Comparison of ENCODE assay signal across 8 mouse cellular contexts in genomic region chr10:70097911-70098569, GRCm38 (mm10). TPM values are rescaled to one million over a fixed set of nuclear protein-coding genes. Genes with fewer than 3 reads are reported as not detected.
DNase-seq lines count a peak whose midpoint lies in the region; ATAC-seq and TF ChIP-seq lines count a peak whose summit lies in the region.

No protein-coding gene starts in this region.

- peaks cover 11% of the 10 kb centered on the region for H3K9me3 ChIP-seq in CH12.LX (replicated peaks; ENCODE audit: low read length)
- H3K9me3 ChIP-seq in lung, embryonic 16.5 days (ENCODE audit: control insufficient read depth, low read length) = peaks cover 2% of the 10 kb centered on the region; the same call in 1 of the 2 replicates

- TF ChIP-seq RAD21 in CH12.LX (IDR thresholded peaks at IDR 0.05; ENCODE audit: low read depth, low read length) = no peak; the same call in 1 of the 2 replicates

- DNase-seq in CH12.LX (ENCODE audit: extremely low read depth) = peak; percentile 58
- DNase-seq in cerebellum, adult 11-12 months = peak; percentile 64
- DNase-seq in forelimb bud, embryonic 11.5 days (ENCODE audit: low read depth, low spot score) = peak; percentile 53
- DNase-seq in heart, postnatal 36 days = peak; percentile 66 to 77
- peak; percentile 62 to 74 for DNase-seq in layer of hippocampus, postnatal 10 days (ENCODE audit: low spot score in 2 of 2)
- DNase-seq in ovary, postnatal 36 days (ENCODE audit: low spot score) = peak; percentile 58
- peak; percentile 43 to 55 for DNase-seq in thymus, postnatal 36 days

- no peak for TF ChIP-seq CTCF in CH12.LX (conservative IDR thresholded peaks at IDR 0.05 in 1 of 2, IDR thresholded peaks at IDR 0.05 in 1 of 2; ENCODE audit: low read depth in 2 of 2, low read length in 2 of 2)

- peak overlapping the region; percentile 89 to 100 (median 91) for H3K4me3 ChIP-seq in CH12.LX (replicated peaks in 1 of 3; ENCODE audit: low read depth in 2 of 3, low read length in 2 of 3, poor library complexity in 1 of 3)
- H3K4me3 ChIP-seq in lung, embryonic 16.5 days (ENCODE audit: low read length) = peak overlapping the region; percentile 94

- peak; percentile 51; the same call in 1 of the 2 replicates for TF ChIP-seq POLR2A in CH12.LX (IDR thresholded peaks at IDR 0.05; ENCODE audit: low read depth, low read length)

- in situ Hi-C loops in CH12.LX (cut with MboI; ENCODE audit: low pct_ligation_motif_present, low pct_unique_long_range_greater_than_20kb, low sequenced_read_pairs) = no loop called here

- H3K27me3 ChIP-seq in CH12.LX (replicated peaks) = no peaks in the 10 kb centered on the region
- H3K27me3 ChIP-seq in lung, embryonic 16.5 days (ENCODE audit: control insufficient read depth, insufficient read depth, low read depth, low read length) = no peaks in the 10 kb centered on the region

- H3K36me3 ChIP-seq in CH12.LX (replicated peaks in 1 of 2; ENCODE audit: control insufficient read depth in 1 of 2, insufficient read depth in 1 of 2, low read length in 1 of 2) = peaks cover 8 to 37% of the 10 kb centered on the region in 2 experiments
- H3K36me3 ChIP-seq in lung, embryonic 16.5 days (ENCODE audit: control insufficient read depth, insufficient read depth, low read length) = no peaks in the 10 kb centered on the region

- H3K4me1 ChIP-seq in CH12.LX (ENCODE audit: control insufficient read depth in 1 of 2, insufficient read depth in 2 of 2) = peaks cover 11 to 23% of the 10 kb centered on the region in 2 experiments
- peaks cover 19% of the 10 kb centered on the region for H3K4me1 ChIP-seq in lung, embryonic 16.5 days (replicated peaks; ENCODE audit: control insufficient read depth, insufficient read depth, low read length)

- peak; percentile 61 for TF ChIP-seq EP300 in CH12.LX (IDR thresholded peaks at IDR 0.05; ENCODE audit: low read length)

- H3K79me2 ChIP-seq in CH12.LX (replicated peaks; ENCODE audit: control insufficient read depth, extremely low read depth, insufficient read depth, poor library complexity, severe bottlenecking) = peaks cover 55% of the 10 kb centered on the region

- peak; percentile 64 for ATAC-seq in lung, embryonic 16.5 days (ENCODE audit: low read depth)

- dilution Hi-C loops in CH12.LX (cut with MboI; ENCODE audit: extremely low pct_ligation_motif_present, extremely low pct_unique_long_range_greater_than_20kb, low sequenced_read_pairs) = no loop called here

- peak overlapping the region; percentile 94 for H3K27ac ChIP-seq in CH12.LX (ENCODE audit: insufficient read depth, low read depth)
- H3K27ac ChIP-seq in lung, embryonic 16.5 days (ENCODE audit: low read length) = peak overlapping the region; percentile 81

- intact Hi-C loops in heart, postnatal 36 days (cut with DNase I) = loop anchor here (2.0 to 5.0 kb wide), 6 partner anchors 35 to 344 kb away; partner anchors contain the start of gene Fam13c

- peak overlapping the region; percentile 84 for H3K4me2 ChIP-seq in CH12.LX (ENCODE audit: insufficient read depth, low read depth, poor library complexity, severe bottlenecking)
- peak overlapping the region; percentile 60 for H3K4me2 ChIP-seq in lung, embryonic 16.5 days (ENCODE audit: low read depth, low read length)

- 1% methylated on average over 29 of the region's 29 CpGs for WGBS in lung, embryonic 16.5 days

- H3K9ac ChIP-seq in CH12.LX (ENCODE audit: insufficient read depth, low read depth) = peak overlapping the region; percentile 95
- H3K9ac ChIP-seq in lung, embryonic 16.5 days (ENCODE audit: low read length) = peak overlapping the region; percentile 92

TF ChIP-seq in CH12.LX, 34 proteins besides CTCF, POLR2A, EP300 and RAD21:
- TF ChIP-seq ZNF384 (IDR thresholded peaks at IDR 0.05; ENCODE audit: low read depth, low read length) (peak; percentile 42; the same call in 1 of the 2 replicates), CHD2 (IDR thresholded peaks at IDR 0.05; ENCODE audit: low read length) (no peak), MEF2A (IDR thresholded peaks at IDR 0.05; ENCODE audit: borderline replicate concordance, low read depth, low read length) (peak; percentile 52; the same call in 1 of the 2 replicates), IRF4 (IDR thresholded peaks at IDR 0.05; ENCODE audit: low read depth, low read length) (peak; percentile 88), JUN (IDR thresholded peaks at IDR 0.05; ENCODE audit: insufficient read depth, low read depth, low read length) (no peak), MAX (IDR thresholded peaks at IDR 0.05; ENCODE audit: low read length) (peak; percentile 31; the same call in 1 of the 2 replicates), PAX5 (IDR thresholded peaks at IDR 0.05; ENCODE audit: low read length) (no peak), SMC3 (IDR thresholded peaks at IDR 0.05; ENCODE audit: low read depth, low read length) (no peak), POLR2AphosphoS2 (IDR thresholded peaks at IDR 0.05; ENCODE audit: low read depth, low read length) (no peak), TBP (conservative IDR thresholded peaks at IDR 0.05; ENCODE audit: low read depth, low read length) (peak; percentile 71; the same call in 1 of the 2 replicates), NELFE (IDR thresholded peaks at IDR 0.05; ENCODE audit: low read depth, low read length) (peak; percentile 54; the same call in 1 of the 2 replicates), NRF1 (IDR thresholded peaks at IDR 0.05; ENCODE audit: low read depth, low read length) (0 out of 2 replicates have a peak, but pooled peaks have one; percentile 10), MYC (IDR thresholded peaks at IDR 0.05; ENCODE audit: low read depth, low read length) (0 out of 2 replicates have a peak, but pooled peaks have one; percentile 32), CHD1 (IDR thresholded peaks at IDR 0.05; ENCODE audit: low read depth, low read length) (peak; percentile 54), BHLHE40 (IDR thresholded peaks at IDR 0.05; ENCODE audit: low read depth, low read length) (peak; percentile 52), MAZ (IDR thresholded peaks at IDR 0.05; ENCODE audit: low read depth, low read length) (0 out of 2 replicates have a peak, but pooled peaks have one; percentile 41), SIN3A (IDR thresholded peaks at IDR 0.05; ENCODE audit: low read length) (peak; percentile 85), MXI1 (IDR thresholded peaks at IDR 0.05; ENCODE audit: low read depth, low read length) (peak; percentile 87), ETS1 (conservative IDR thresholded peaks at IDR 0.05; ENCODE audit: low read depth, low read length) (peak; percentile 69), USF1 (IDR thresholded peaks at IDR 0.05; ENCODE audit: low read depth, low read length) (no peak), JUND (conservative IDR thresholded peaks at IDR 0.05; ENCODE audit: low read depth, low read length) (0 out of 2 replicates have a peak, but pooled peaks have one; percentile 27), ZMIZ1 (IDR thresholded peaks at IDR 0.05; ENCODE audit: low read depth, low read length) (peak; percentile 59; the same call in 1 of the 2 replicates), TCF12 (IDR thresholded peaks at IDR 0.05; ENCODE audit: low read depth, low read length) (peak; percentile 86), UBTF (IDR thresholded peaks at IDR 0.05; ENCODE audit: low read depth, low read length) (peak; percentile 89), ZC3H11A (IDR thresholded peaks at IDR 0.05; ENCODE audit: low read depth, low read length) (no peak)

RNA-seq across cellular contexts. Expression of gene Ccdc6, which starts 1.1 kb away (rescaled TPM):
- total RNA-seq in CH12.LX (2012; rRNA removed) (28.5 and 36.7 TPM in 2 replicates), CH12.LX (2014; rRNA removed) (17.1 and 19.7 TPM in 2 replicates)
- polyA plus RNA-seq in CH12.LX (2012; ENCODE audit: insufficient read length, low read depth) = 33.0 and 33.5 TPM in 2 replicates
- 10 to 100 TPM; 27.7 to 29.3 TPM for total RNA-seq in heart, postnatal 36 days (2021)
- total RNA-seq in layer of hippocampus, postnatal 10 days (2021) = 10 to 100 TPM; 68.3 to 73.0 TPM
- 15.1 and 16.3 TPM in 2 replicates for polyA plus RNA-seq in lung, embryonic 16.5 days (2015; fragmentation: Nextera tagmentation; extraction: Ambion mirVana)

Comparison
In these comparisons a context has a peak if more than half of its experiments do, and no peak if none do; other contexts are left out.
1. Peak in every context shown above with its lines: DNase-seq, ATAC-seq, H3K4me3 ChIP-seq and H3K27ac ChIP-seq.